Mouse (Mus musculus) embryonic facial prominence, embryonic 15.5 days (tissue): ENCODE results near the gene Dkk3. TPM values are rescaled to one million over a fixed set of nuclear protein-coding genes. Genes with fewer than 3 reads are reported as not detected.

Experiments
- ATAC-seq: fragments of 200-750 bp; cut with Nextera tagmentation; 2 replicates; pipeline ENCODE4 v1.8.0; 2017; ENCODE audit warnings: low read depth, moderate TSS enrichment; ENCODE audit not compliant: insufficient number of reproducible peaks, low FRiP score, low TSS enrichment
- H3K27ac ChIP-seq: fragments of 300-500 bp; sonication (generic); replicated peaks from 2 replicates; pipeline ENCODE4 v1.5.1; 2015; ENCODE audit warnings: mild to moderate bottlenecking, inconsistent platforms
- H3K27me3 ChIP-seq: fragments of 300-500 bp; sonication (generic); 2 replicates; pipeline ENCODE4 v1.6.1; 2015; ENCODE audit warnings: inconsistent platforms
- H3K36me3 ChIP-seq: fragments of 300-500 bp; sonication (generic); 2 replicates; pipeline ENCODE4 v1.6.1; 2015; ENCODE audit warnings: mild to moderate bottlenecking, inconsistent platforms
- H3K4me1 ChIP-seq: fragments of 300-500 bp; sonication (generic); 2 replicates; pipeline ENCODE4 v1.6.1; 2015; ENCODE audit warnings: inconsistent platforms
- H3K4me2 ChIP-seq: fragments of 300-500 bp; sonication (generic); replicated peaks from 2 replicates; pipeline ENCODE4 v1.6.1; 2015; ENCODE audit warnings: mild to moderate bottlenecking, inconsistent platforms
- H3K4me3 ChIP-seq: fragments of 300-500 bp; sonication (generic); replicated peaks from 2 replicates; pipeline ENCODE4 v1.5.1; 2015; ENCODE audit warnings: mild to moderate bottlenecking, inconsistent platforms
- H3K9ac ChIP-seq: fragments of 300-500 bp; sonication (generic); 2 replicates; pipeline ENCODE4 v1.6.1; 2015; ENCODE audit warnings: inconsistent platforms
- H3K9me3 ChIP-seq: fragments of 300-500 bp; sonication (generic); replicated peaks from 2 replicates; pipeline ENCODE4 v1.6.1; 2016; ENCODE audit warnings: inconsistent platforms
- WGBS: fragments of 180-500 bp; shearing (Covaris S2); methylation state at CpG from one replicate; pipeline ENCODE4 v1.1.7; 2015; 5-methylcytosine and 5-hydroxymethylcytosine counted together
- polyA plus RNA-seq: library from polyadenylated mRNA; unstranded; fragments of >200 nt; fragmentation: Nextera tagmentation; extraction: Ambion mirVana; gene quantifications from 2 replicates; pipeline ENCODE4 v1.2.1, GENCODE M21; 2015

Dkk3 gene
- polyA plus RNA-seq: 68.4 and 74.6 TPM in 2 replicates

- H3K27me3 ChIP-seq: no peaks in the 10 kb centered on the region; the same call in 1 of the 2 replicates
- H3K27ac ChIP-seq: peak within 1 kb of the TSS; percentile 74
- H3K4me2 ChIP-seq: peak within 1 kb of the TSS; percentile 59
- no peaks in the 10 kb centered on the region for H3K36me3 ChIP-seq
- WGBS: 4% methylated on average over 21 of the region's 21 CpGs
- no peaks in the 10 kb centered on the region for H3K9me3 ChIP-seq
- H3K4me1 ChIP-seq: peaks cover 49% of the 10 kb centered on the region
- H3K4me3 ChIP-seq: peak within 1 kb of the TSS; percentile 58
- peak within 1 kb of the TSS; percentile 31 for H3K9ac ChIP-seq
- 0 out of 2 replicates have a peak, but pooled peaks have one; percentile 56 for ATAC-seq
Measured at GRCm38 (mm10) chr7:112158942-112159341, at the start of gene Dkk3. Dkk3 (minus strand) TSS chr7:112159057.

- H3K4me3 ChIP-seq: no peak overlapping the region
- ATAC-seq: no peak
- no peaks in the 10 kb centered on the region for H3K27me3 ChIP-seq
- no peaks in the 10 kb centered on the region for H3K36me3 ChIP-seq
- no peak overlapping the region for H3K9ac ChIP-seq
- H3K9me3 ChIP-seq: no peaks in the 10 kb centered on the region
- 86% methylated on average over 6 of the region's 6 CpGs for WGBS
- no peak overlapping the region for H3K4me2 ChIP-seq
- H3K4me1 ChIP-seq: 0 out of 2 replicates have a peak, but pooled peaks cover 5% of the 10 kb centered on the region
- no peak overlapping the region for H3K27ac ChIP-seq
Measured at GRCm38 (mm10) chr7:112207717-112208116, 48.9 kb upstream of the Dkk3 start.

- Histone ChIP-seq H3K9ac (no peak overlapping the region), H3K4me3 (no peak overlapping the region), H3K4me2 (no peak overlapping the region), H3K9me3 (no peaks in the 10 kb centered on the region), H3K27ac (no peak overlapping the region), H3K4me1 (peaks cover 9% of the 10 kb centered on the region; the same call in 1 of the 2 replicates), H3K36me3 (no peaks in the 10 kb centered on the region), H3K27me3 (no peaks in the 10 kb centered on the region)
- ATAC-seq: no peak
- WGBS: 79% methylated on average over 6 of the region's 6 CpGs
Measured at GRCm38 (mm10) chr7:112205513-112205912, 46.7 kb upstream of the Dkk3 start.

GRCm38 (mm10) chr7:112204380-112204963 lies 45.6 kb upstream of the Dkk3 start:
- H3K36me3 ChIP-seq: no peaks in the 10 kb centered on the region
- H3K9ac ChIP-seq: no peak overlapping the region
- peak overlapping the region; percentile 45 for H3K27ac ChIP-seq
- H3K27me3 ChIP-seq: no peaks in the 10 kb centered on the region
- H3K4me1 ChIP-seq: peaks cover 9% of the 10 kb centered on the region; the same call in 1 of the 2 replicates
- ATAC-seq: no peak
- H3K4me2 ChIP-seq: no peak overlapping the region
- H3K9me3 ChIP-seq: no peaks in the 10 kb centered on the region
- H3K4me3 ChIP-seq: no peak overlapping the region
- WGBS: 49% methylated on average over 6 of the region's 6 CpGs

- Histone ChIP-seq H3K27me3 (no peaks in the 10 kb centered on the region), H3K9me3 (no peaks in the 10 kb centered on the region), H3K4me1 (peaks cover 9% of the 10 kb centered on the region; the same call in 1 of the 2 replicates), H3K4me2 (no peak overlapping the region), H3K9ac (no peak overlapping the region), H3K36me3 (no peaks in the 10 kb centered on the region), H3K27ac (no peak overlapping the region), H3K4me3 (no peak overlapping the region)
- ATAC-seq: no peak
- 73% methylated on average over 5 of the region's 5 CpGs for WGBS
Measured at GRCm38 (mm10) chr7:112203937-112204336, 45.1 kb upstream of the Dkk3 start.

GRCm38 (mm10) chr7:112202843-112203242 lies 44.0 kb upstream of the Dkk3 start:
- Histone ChIP-seq H3K27me3 (no peaks in the 10 kb centered on the region), H3K36me3 (no peaks in the 10 kb centered on the region)
- WGBS: 40% methylated on average over 5 of the region's 5 CpGs

GRCm38 (mm10) chr7:112202194-112202593 lies 43.3 kb upstream of the Dkk3 start:
- H3K4me2 ChIP-seq: no peak overlapping the region
- peaks cover 9% of the 10 kb centered on the region; the same call in 1 of the 2 replicates for H3K4me1 ChIP-seq
- ATAC-seq: no peak
- H3K9me3 ChIP-seq: no peaks in the 10 kb centered on the region
- WGBS: 32% methylated on average over 4 of the region's 4 CpGs
- no peak overlapping the region for H3K4me3 ChIP-seq
- no peak overlapping the region for H3K9ac ChIP-seq
- H3K27ac ChIP-seq: no peak overlapping the region
- H3K36me3 ChIP-seq: no peaks in the 10 kb centered on the region
- no peaks in the 10 kb centered on the region for H3K27me3 ChIP-seq

More at GRCm38 (mm10) chr7:112202843-112203242, 44.0 kb upstream of the Dkk3 start:
- peaks cover 9% of the 10 kb centered on the region; the same call in 1 of the 2 replicates for H3K4me1 ChIP-seq
- no peak overlapping the region for H3K4me3 ChIP-seq
- no peak for ATAC-seq
- no peaks in the 10 kb centered on the region for H3K9me3 ChIP-seq
- H3K4me2 ChIP-seq: no peak overlapping the region
- H3K9ac ChIP-seq: no peak overlapping the region
- H3K27ac ChIP-seq: no peak overlapping the region

GRCm38 (mm10) chr7:112200761-112201160 lies 41.9 kb upstream of the Dkk3 start:
- Histone ChIP-seq H3K4me3 (no peak overlapping the region), H3K4me1 (peaks cover 9% of the 10 kb centered on the region; the same call in 1 of the 2 replicates), H3K27me3 (no peaks in the 10 kb centered on the region), H3K9me3 (no peaks in the 10 kb centered on the region), H3K27ac (no peak overlapping the region), H3K36me3 (no peaks in the 10 kb centered on the region), H3K9ac (no peak overlapping the region), H3K4me2 (no peak overlapping the region)
- WGBS: 44% methylated on average over 4 of the region's 4 CpGs
- no peak; the same call in 1 of the 2 replicates for ATAC-seq

GRCm38 (mm10) chr7:112199343-112199742 lies 40.5 kb upstream of the Dkk3 start:
- Histone ChIP-seq H3K27me3 (no peaks in the 10 kb centered on the region), H3K36me3 (no peaks in the 10 kb centered on the region), H3K9ac (no peak overlapping the region), H3K9me3 (no peaks in the 10 kb centered on the region), H3K4me2 (no peak overlapping the region), H3K27ac (no peak overlapping the region), H3K4me1 (peaks cover 9% of the 10 kb centered on the region; the same call in 1 of the 2 replicates), H3K4me3 (no peak overlapping the region)
- ATAC-seq: no peak
- 68% methylated on average over 3 of the region's 3 CpGs for WGBS

- Histone ChIP-seq H3K36me3 (no peaks in the 10 kb centered on the region), H3K27me3 (no peaks in the 10 kb centered on the region), H3K4me2 (no peak overlapping the region), H3K4me3 (no peak overlapping the region), H3K27ac (no peak overlapping the region), H3K9ac (no peak overlapping the region), H3K4me1 (peaks cover 2% of the 10 kb centered on the region; the same call in 1 of the 2 replicates), H3K9me3 (no peaks in the 10 kb centered on the region)
- no peak for ATAC-seq
- WGBS: 74% methylated on average over 8 of the region's 8 CpGs
Measured at GRCm38 (mm10) chr7:112197461-112197860, 38.6 kb upstream of the Dkk3 start.

- Histone ChIP-seq H3K9ac (no peak overlapping the region), H3K36me3 (no peaks in the 10 kb centered on the region), H3K4me3 (no peak overlapping the region), H3K27me3 (no peaks in the 10 kb centered on the region), H3K4me2 (no peak overlapping the region), H3K27ac (no peak overlapping the region), H3K4me1 (no peaks in the 10 kb centered on the region), H3K9me3 (no peaks in the 10 kb centered on the region)
- 82% methylated on average over 5 of the region's 5 CpGs for WGBS
- no peak for ATAC-seq
Measured at GRCm38 (mm10) chr7:112194286-112194685, 35.4 kb upstream of the Dkk3 start.

GRCm38 (mm10) chr7:112192778-112193177 lies 33.9 kb upstream of the Dkk3 start:
- Histone ChIP-seq H3K27me3 (no peaks in the 10 kb centered on the region), H3K4me1 (peaks cover 6% of the 10 kb centered on the region; the same call in 1 of the 2 replicates), H3K4me3 (no peak overlapping the region), H3K36me3 (no peaks in the 10 kb centered on the region), H3K27ac (no peak overlapping the region), H3K4me2 (no peak overlapping the region), H3K9ac (no peak overlapping the region), H3K9me3 (no peaks in the 10 kb centered on the region)
- no peak for ATAC-seq
- 78% methylated on average over 5 of the region's 5 CpGs for WGBS
